Mouse (Mus musculus): Measurements from ENCODE around the gene Urod. TPM values are rescaled to one million over a fixed set of nuclear protein-coding genes. Genes with fewer than 3 reads are reported as not detected.

The Urod gene
- total RNA-seq (2021): 10 to 100 TPM; 59.1 to 69.1 TPM
- long read RNA-seq, experiment 1, transcript Urod-201 (10 exons, 1,489 nt): major isoform, 44 of 67 reads
- long read RNA-seq, experiment 1, partial matches to known transcripts: 21 of 67 reads
- long read RNA-seq, experiment 1, other reads (novel, unspliced or antisense): 2 of 67 reads
- long read RNA-seq, experiment 2, transcript Urod-201 (10 exons, 1,489 nt): major isoform, 59 of 115 reads
- long read RNA-seq, experiment 2, partial matches to known transcripts: 51 of 115 reads
- long read RNA-seq, experiment 2, other reads (novel, unspliced or antisense): 5 of 115 reads

DNA sequence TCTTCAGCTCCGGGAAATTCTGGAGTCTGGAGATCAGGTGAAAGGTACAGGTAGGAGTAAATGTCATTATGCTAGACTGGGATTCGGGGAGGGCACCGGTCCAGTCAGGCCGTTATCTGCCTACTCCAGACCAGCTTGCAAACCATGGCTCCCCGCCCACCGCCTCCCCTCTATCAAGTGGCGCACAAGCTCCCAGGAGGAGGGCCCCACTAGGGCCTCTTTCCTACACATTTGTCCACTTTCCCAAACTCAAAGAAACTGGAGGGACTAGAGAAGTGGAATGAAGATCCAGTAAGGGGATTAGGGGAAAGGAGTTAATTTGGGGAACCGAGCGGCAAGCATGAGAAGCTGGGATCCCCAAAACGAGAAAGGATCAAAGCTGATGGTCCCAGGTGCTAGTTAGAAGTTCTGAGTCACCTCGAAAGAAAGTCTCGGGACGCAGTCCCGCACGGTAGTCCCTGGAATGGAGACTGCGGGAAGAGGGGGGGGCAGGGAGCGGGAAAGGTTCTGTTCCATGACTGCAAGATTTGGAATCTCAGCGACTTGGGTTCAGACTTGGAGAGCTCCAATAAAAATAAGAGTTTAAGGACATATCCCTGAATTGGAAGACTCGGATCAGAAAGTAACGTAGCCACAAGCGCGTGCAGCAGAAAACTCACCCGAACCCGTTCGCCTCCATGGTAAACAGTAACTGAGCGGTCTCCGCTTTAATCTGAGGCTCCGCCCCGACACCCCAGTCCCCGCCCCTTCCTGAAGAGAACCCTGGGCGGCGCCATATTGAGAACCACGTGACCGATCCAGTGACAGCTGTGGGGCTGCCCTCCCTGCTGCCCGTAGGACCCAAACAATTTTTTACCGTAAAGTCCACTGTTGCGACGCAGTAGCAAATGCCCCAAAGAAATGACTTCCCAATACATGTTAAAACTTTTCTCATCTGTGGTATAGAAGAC, at the start of gene Urod:
Gene Urod (minus strand): TSS at position 742 of the 950 bp plus-strand sequence.
- TF ChIP-seq CTCF (IDR thresholded peaks at IDR 0.05): 0 out of 2 replicates have a peak, but pooled peaks have one; percentile 0
- H3K4me3 ChIP-seq: peak within 1 kb of the TSS; percentile 86
- intact Hi-C loops (cut with DNase I): loop anchor here (2.0 to 5.0 kb wide), 2 partner anchors 167 to 277 kb away; no protein-coding TSS in a partner anchor
- DNase-seq: peak; percentile 95
- peak within 1 kb of the TSS; percentile 95 for H3K27ac ChIP-seq

DNA sequence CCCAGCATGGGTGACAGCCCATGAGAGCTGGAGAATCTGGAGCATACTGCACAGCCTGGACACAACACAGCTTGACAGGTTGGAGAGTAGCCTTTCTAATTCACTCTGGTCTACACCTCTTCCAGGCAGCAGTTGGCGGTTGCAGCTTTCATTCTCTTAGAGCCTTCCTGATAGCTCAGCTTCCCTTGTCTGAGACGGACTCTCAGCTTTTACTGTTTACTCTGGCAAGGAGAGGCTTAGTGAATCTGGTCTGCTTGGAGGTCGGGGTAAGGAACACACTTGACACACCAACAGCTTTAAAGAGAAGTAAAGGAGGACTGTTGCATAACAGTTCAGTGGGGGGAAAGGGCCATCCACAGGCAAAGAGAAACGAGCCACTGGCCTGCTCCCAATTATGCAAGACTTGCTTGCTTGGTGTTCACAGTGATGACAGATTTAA, 47.1 kb upstream of the Urod start:
- Histone ChIP-seq H3K27ac (peak overlapping the region; percentile 77), H3K4me3 (peak overlapping the region; percentile 14; the same call in 1 of the 2 replicates)
- no peak for TF ChIP-seq CTCF (IDR thresholded peaks at IDR 0.05)
- intact Hi-C loops (cut with DNase I): no loop called here
- DNase-seq: peak; percentile 76

DNA sequence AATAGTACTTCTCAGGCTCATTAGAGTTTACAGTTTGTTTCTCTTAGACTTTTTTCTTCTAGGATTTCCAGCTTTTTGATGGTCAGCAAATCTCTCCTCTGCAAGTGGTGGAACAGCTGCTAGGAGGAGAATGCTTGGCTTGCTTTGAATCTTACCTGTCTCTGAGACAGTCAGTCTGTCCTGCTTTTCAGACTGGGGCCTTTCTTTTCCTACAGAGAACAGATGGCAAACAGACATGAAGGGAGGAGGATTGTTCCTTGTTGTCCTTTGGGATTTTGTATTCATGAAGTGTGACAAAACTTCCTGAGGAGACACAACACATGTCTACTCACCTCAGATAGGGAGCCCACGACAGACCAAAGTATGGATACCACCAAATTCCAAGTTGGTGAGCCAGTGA, 46.6 kb upstream of the Urod start:
- H3K27ac ChIP-seq: peak overlapping the region; percentile 77
- no peak overlapping the region; the same call in 1 of the 2 replicates for H3K4me3 ChIP-seq
- TF ChIP-seq CTCF (IDR thresholded peaks at IDR 0.05): no peak
- DNase-seq: no peak
- intact Hi-C loops (cut with DNase I): no loop called here

DNA sequence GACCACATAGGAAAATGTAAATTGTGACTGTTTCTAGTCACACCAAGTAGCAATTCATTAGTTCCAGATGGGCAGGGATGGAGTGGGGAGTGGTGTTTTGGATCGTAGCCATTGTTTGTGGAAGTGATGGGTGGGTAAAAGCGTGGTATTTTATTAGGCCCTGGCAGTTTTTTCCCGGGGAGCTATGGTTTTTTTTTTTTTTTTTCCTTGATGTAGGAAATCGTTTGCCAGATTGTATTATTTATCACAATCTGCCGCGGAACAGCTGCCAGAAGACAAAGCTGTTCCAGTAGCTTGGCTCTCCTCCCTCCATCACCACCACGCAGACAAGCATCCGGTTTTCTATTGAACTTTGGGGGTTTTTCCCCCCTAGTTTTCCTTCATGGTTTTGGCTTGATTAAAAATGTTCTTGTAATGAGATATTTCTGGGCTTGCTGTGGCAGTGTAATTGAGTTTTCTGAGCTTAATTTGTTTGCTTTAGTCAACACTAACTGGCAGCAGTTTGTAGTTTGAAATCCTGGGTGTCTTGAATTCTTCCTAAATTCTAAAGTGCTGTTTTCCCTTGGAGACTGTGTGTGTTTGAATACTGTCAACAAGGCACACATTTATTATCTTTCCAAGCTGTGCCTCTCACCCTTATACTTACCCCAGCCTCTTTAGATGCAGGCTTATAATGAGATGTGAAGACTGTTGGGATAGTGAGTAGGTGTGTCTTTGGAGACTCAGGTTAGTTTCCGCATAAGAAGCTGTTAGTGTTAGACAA, 45.9 kb upstream of the Urod start:
- TF ChIP-seq CTCF (IDR thresholded peaks at IDR 0.05): no peak
- peak; percentile 53 for DNase-seq
- Histone ChIP-seq H3K4me3 (no peak overlapping the region), H3K27ac (peak overlapping the region; percentile 77)
- intact Hi-C loops (cut with DNase I): no loop called here

DNA sequence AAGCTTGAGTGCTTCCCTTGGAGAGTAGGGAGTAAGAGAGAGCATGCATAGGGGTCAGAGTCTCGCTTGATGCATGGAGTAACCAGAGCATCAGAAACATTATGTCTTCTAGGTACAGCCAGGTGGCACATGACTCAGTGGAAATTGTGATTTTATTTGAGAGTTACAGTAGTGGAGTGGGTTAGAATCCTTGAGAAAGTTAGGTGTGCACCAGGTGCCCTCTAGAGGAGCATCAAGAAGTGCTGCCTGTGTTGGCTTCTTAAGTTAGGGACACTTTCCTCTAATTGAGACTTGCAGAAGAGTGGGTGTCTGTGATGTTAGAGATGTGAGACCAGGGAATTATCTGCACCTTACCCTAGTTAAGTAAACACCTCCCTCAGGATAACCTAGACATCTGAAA, 36.9 kb upstream of the Urod start:
- intact Hi-C loops (cut with DNase I): no loop called here
- no peak overlapping the region for H3K4me3 ChIP-seq
- no peak for DNase-seq
- no peak overlapping the region for H3K27ac ChIP-seq
- peak; percentile 25 for TF ChIP-seq CTCF (IDR thresholded peaks at IDR 0.05)

DNA sequence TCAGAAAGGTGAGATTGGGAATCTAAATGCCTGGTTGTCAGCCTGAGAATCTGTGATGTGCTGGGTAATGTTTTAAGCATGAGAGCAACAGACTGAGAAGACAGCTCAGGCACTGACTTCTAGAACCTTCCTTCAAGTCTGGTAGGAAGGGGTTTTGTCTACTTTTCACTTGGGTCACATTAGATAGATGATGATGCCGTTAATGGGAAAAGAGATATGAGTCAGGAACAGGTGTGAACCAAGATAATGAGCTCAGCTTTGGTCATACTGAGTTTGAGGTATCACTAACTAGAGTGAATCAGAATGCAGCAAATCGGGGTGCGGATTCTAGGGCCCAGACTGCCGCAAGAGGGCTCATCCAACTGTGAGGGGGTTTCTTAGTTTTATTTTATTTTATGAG, 29.3 kb upstream of the Urod start:
- TF ChIP-seq CTCF (IDR thresholded peaks at IDR 0.05): no peak
- intact Hi-C loops (cut with DNase I): no loop called here
- Histone ChIP-seq H3K27ac (no peak overlapping the region), H3K4me3 (no peak overlapping the region)
- DNase-seq: no peak

DNA sequence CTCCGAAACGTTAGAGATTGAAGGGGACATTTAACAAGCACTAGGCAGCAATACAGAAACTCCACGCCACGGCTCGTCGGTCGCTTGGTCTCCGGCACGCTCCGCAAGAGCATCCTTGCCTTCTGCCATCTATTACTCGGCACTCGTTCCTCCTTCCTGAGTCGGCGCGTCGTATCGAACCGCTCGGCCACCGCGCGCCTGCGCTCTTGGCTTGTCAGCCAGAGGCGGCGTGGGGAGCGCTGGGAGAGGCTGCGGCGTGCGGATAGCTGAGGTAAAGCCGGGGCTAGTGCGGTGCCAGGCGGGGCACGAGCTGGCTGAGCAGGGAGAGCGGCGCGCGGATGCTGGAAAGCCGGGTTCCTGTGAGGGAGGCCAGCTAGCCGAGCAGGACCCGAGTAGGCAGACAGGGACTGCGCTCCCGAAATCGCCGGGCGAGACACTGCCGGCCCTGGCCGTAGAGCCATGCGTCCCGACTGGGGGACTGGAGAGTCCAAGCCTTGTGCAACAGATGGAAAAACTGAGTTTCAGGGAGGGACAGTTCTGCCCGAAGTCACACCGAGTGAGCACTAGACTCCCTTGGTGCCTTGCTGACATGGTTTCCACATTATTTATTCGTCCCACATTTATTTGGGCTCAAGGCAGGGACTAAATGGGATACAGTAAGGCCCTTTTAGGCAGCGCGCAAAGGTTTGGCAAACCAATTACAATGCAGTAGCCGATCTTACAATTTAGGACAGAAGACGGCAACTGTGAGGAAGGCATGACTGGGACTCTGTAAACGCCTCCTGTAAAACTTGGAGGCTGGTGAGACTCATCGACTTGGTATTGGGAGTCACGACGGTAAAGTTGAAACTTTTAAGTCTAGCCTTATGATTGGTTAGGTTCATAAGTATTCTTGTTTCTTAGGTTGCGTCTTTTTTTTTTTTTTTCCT, 25.3 kb upstream of the Urod start, which contains the start of gene Eif2b3:
Gene Eif2b3 (plus strand): TSS at position 197 of the 929 bp plus-strand sequence.
- intact Hi-C loops (cut with DNase I): loop anchor here (5.0 kb wide), 1 partner anchor 103 kb away; no protein-coding TSS in a partner anchor
- Histone ChIP-seq H3K4me3 (peak within 1 kb of the TSS; percentile 91), H3K27ac (peak within 1 kb of the TSS; percentile 94)
- TF ChIP-seq CTCF (IDR thresholded peaks at IDR 0.05): 0 out of 2 replicates have a peak, but pooled peaks have one; percentile 4
- DNase-seq: peak; percentile 94

DNA sequence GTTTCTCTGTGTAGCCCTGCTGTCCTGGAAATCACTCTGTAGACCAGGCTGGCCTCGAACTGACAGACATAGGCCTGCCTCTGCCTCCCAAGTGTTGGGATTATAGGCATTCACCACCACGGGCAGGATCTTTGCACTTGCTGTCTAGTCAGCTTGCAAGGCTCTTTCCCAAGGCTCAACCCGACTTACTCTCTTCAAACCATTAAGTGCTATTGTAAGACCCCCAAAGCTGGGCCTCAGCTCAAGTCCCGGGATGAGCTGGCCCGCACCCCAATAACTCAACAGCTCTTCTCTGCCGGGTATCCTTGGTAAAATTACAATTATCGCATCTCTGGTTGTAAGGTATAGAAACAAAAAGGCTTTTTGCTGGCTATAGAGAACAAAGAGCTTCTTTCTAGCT, 24.1 kb upstream of the Urod start:
- TF ChIP-seq CTCF (IDR thresholded peaks at IDR 0.05): no peak
- H3K27ac ChIP-seq: no peak overlapping the region
- H3K4me3 ChIP-seq: no peak overlapping the region
- intact Hi-C loops (cut with DNase I): loop anchor here (5.0 kb wide), 1 partner anchor 104 kb away; no protein-coding TSS in a partner anchor
- no peak for DNase-seq

DNA sequence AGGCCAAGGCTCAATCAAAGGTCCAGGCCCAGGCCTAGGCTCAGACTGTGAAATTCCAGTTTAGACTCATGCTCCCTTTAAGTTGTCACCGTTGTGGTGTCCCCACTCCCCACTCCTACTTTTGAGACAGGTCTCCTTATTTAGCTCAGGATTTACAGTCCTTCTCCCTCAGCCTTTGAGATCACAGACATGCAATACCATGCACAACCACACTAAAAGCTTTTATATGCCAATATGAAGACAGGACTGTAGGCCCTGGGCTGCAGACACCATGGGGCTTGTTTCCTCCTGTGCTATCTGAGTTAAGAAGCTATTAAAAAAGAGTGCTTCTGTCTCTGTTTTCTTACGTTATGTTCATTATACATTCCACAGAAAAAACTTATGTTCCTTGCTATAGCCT, 23.5 kb upstream of the Urod start:
- H3K27ac ChIP-seq: no peak overlapping the region
- no peak for DNase-seq
- no peak overlapping the region for H3K4me3 ChIP-seq
- TF ChIP-seq CTCF (IDR thresholded peaks at IDR 0.05): peak; percentile 10; the same call in 1 of the 2 replicates
- intact Hi-C loops (cut with DNase I): loop anchor here (5.0 kb wide), 1 partner anchor 105 kb away; no protein-coding TSS in a partner anchor

DNA sequence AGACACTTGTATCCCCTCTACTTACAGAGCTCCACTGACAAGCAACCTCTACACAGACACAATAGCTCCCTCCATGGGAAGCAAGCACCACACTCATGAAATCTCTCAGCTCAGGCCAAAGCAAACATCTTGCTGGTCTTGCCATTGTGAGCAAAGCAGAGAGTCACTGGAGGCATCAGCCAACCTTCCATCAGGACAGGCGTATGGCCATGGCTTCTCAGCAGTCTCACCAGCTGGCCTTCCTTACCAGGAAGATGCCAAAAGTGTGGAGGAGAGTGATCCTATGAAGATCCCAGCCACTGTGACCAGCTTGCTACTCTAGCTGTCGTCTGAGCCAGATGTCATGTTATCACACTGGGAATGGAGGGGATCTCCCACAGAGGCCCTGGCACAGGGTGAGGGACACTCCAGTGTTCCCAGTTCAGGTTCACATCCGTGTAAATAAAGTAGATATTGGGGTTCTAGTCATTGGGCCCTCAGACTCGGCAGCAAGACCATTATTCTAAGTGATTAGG, 20.7 kb upstream of the Urod start:
- DNase-seq: no peak
- TF ChIP-seq CTCF (IDR thresholded peaks at IDR 0.05): no peak
- intact Hi-C loops (cut with DNase I): loop anchor here (5.0 kb wide), 1 partner anchor 107 kb away; no protein-coding TSS in a partner anchor
- H3K27ac ChIP-seq: no peak overlapping the region
- H3K4me3 ChIP-seq: no peak overlapping the region

DNA sequence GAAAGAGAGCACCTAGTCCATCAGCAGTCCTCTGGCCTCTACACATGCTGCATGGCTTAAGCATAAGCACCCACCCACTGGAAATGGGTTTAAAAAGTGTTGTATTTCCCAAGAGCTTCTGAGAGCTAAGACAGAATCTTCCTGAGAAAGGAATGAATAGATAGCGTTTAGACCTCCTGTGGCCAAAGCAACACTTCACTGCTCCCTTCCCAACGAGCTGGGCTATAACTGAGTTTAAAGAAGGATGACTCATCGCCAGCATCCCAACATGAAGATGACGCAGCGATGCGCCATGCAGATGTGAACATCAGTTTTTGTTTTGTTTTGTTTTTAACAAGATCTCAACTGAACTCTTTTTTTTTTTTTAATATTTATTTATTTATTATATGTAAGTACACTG, 19.4 kb upstream of the Urod start:
- no peak overlapping the region for H3K4me3 ChIP-seq
- H3K27ac ChIP-seq: no peak overlapping the region
- no peak for DNase-seq
- no peak for TF ChIP-seq CTCF (IDR thresholded peaks at IDR 0.05)
- intact Hi-C loops (cut with DNase I): no loop called here
